Mouse (Mus musculus) ES-E14 (cell line): ENCODE results near the gene Efna1.

ENCODE experiments used
- MAFK ChIP-seq: IDR thresholded peaks from 2 replicates; pipeline ENCODE4 v1.6.1; 2014; ENCODE audit warnings: mild to moderate bottlenecking, low read depth, low read length, inconsistent platforms; ENCODE audit not compliant: insufficient read depth
- ZNF384 ChIP-seq: IDR thresholded peaks from 2 replicates; pipeline ENCODE4 v1.6.1; 2012; ENCODE audit warnings: low read depth, low read length, inconsistent platforms

DNA sequence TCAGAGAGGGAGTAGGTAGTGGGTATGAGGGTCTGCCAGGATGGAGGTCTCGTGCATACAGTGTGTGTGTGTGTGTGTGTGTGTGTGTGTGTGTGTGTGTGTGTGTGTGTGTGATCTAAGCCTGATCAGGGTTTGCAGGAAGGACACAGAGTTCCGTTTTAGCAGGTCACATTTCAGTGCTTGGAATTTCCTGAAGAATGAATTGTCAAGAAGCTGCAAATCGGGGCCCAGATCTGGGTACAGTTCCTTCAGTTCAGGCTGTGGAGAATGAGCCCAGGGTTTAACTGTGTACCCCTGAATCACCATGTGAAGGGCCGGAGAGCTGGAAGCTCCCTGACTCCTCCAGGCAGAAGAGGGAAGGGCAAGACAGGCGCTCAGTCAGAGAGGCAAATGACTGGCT lies 6.3 kb upstream of the Efna1 start:
- TF ChIP-seq MAFK, result no peak
- TF ChIP-seq ZNF384, result no peak
